Mouse (Mus musculus) megakaryocyte, embryonic 14.5 days (primary cell): ENCODE results near the gene Srpx2. TPM values are rescaled to one million over a fixed set of nuclear protein-coding genes. Genes with fewer than 3 reads are reported as not detected.

Experiments used
- H3K27me3 ChIP-seq: replicated peaks from 2 replicates; pipeline ENCODE3; 2012; ENCODE audit warnings: inconsistent platforms
- H3K36me3 ChIP-seq: replicated peaks from 2 replicates; pipeline ENCODE3; 2012; ENCODE audit warnings: low read length, inconsistent platforms, mixed read lengths
- H3K4me1 ChIP-seq: 2 replicates; pipeline ENCODE4 v1.6.1; 2012; ENCODE audit warnings: inconsistent platforms
- H3K4me3 ChIP-seq: replicated peaks from 2 replicates; pipeline ENCODE3; 2012; ENCODE audit warnings: moderate library complexity, mild to moderate bottlenecking, inconsistent platforms
- H3K9me3 ChIP-seq: 2 replicates; pipeline ENCODE4 v1.6.1; 2012; ENCODE audit warnings: inconsistent platforms
- FLI1 ChIP-seq: IDR thresholded peaks from 2 replicates; pipeline ENCODE4 v1.6.1; 2012; ENCODE audit warnings: low read length, inconsistent platforms, mixed read lengths
- GATA1 ChIP-seq: IDR thresholded peaks from 3 replicates; pipeline ENCODE4 v1.6.1; 2012; ENCODE audit warnings: mixed read lengths, low read length, inconsistent platforms, borderline replicate concordance
- polyA plus RNA-seq: library from polyadenylated mRNA; stranded (reverse); fragments of >175 nt; gene quantifications from 2 replicates; pipeline ENCODE4 v1.2.3, GENCODE M21; 2012; ENCODE audit warnings: low replicate concordance; ENCODE audit not compliant: insufficient read depth

The Srpx2 gene
- polyA plus RNA-seq, 1 experiment: not detected

- Histone ChIP-seq H3K36me3 (no peaks in the 10 kb centered on the region), H3K27me3 (peaks cover 12% of the 10 kb centered on the region), H3K9me3 (no peaks in the 10 kb centered on the region), H3K4me1 (peaks cover 19% of the 10 kb centered on the region), H3K4me3 (no peak overlapping the region)
- TF ChIP-seq GATA1 (no peak), FLI1 (no peak)
These were observed 23.2 kb downstream of the Srpx2 start for GRCm38 (mm10) chrX:133931302-133932013.

GRCm38 (mm10) chrX:133936605-133937225 is 28.5 kb downstream of the Srpx2 start:
- Histone ChIP-seq H3K9me3 (no peaks in the 10 kb centered on the region), H3K4me3 (no peak overlapping the region), H3K36me3 (peaks cover 3% of the 10 kb centered on the region), H3K27me3 (peaks cover 5% of the 10 kb centered on the region), H3K4me1 (peaks cover 32% of the 10 kb centered on the region)
- no peak for TF ChIP-seq FLI1
- no peak for TF ChIP-seq GATA1

GRCm38 (mm10) chrX:133939561-133939960 is 31.3 kb downstream of the Srpx2 start:
- Histone ChIP-seq H3K36me3 (peaks cover 6% of the 10 kb centered on the region), H3K27me3 (peaks cover 12% of the 10 kb centered on the region), H3K9me3 (no peaks in the 10 kb centered on the region), H3K4me1 (peaks cover 27% of the 10 kb centered on the region), H3K4me3 (no peak overlapping the region)
- no peak for TF ChIP-seq GATA1
- TF ChIP-seq FLI1: no peak

- TF ChIP-seq GATA1: no peak
- TF ChIP-seq FLI1: no peak
- Histone ChIP-seq H3K4me3 (no peak overlapping the region), H3K36me3 (peaks cover 11% of the 10 kb centered on the region), H3K27me3 (peaks cover 16% of the 10 kb centered on the region), H3K9me3 (no peaks in the 10 kb centered on the region), H3K4me1 (peaks cover 26% of the 10 kb centered on the region)
These were observed 39.2 kb downstream of the Srpx2 start for GRCm38 (mm10) chrX:133947427-133947826.

- H3K4me1 ChIP-seq: peaks cover 5% of the 10 kb centered on the region
- TF ChIP-seq GATA1: no peak
- TF ChIP-seq FLI1: no peak
- peaks cover 3% of the 10 kb centered on the region for H3K36me3 ChIP-seq
These were observed 46.4 kb downstream of the Srpx2 start for GRCm38 (mm10) chrX:133954661-133955060.

GRCm38 (mm10) chrX:133960617-133961016 is 52.4 kb downstream of the Srpx2 start:
- Histone ChIP-seq H3K27me3 (no peaks in the 10 kb centered on the region), H3K9me3 (no peaks in the 10 kb centered on the region), H3K36me3 (no peaks in the 10 kb centered on the region), H3K4me1 (0 out of 2 replicates have a peak, but pooled peaks cover 3% of the 10 kb centered on the region), H3K4me3 (no peak overlapping the region)
- no peak for TF ChIP-seq GATA1
- TF ChIP-seq FLI1: no peak

More at GRCm38 (mm10) chrX:133954661-133955060, 46.4 kb downstream of the Srpx2 start:
- Histone ChIP-seq H3K27me3 (peaks cover 3% of the 10 kb centered on the region), H3K9me3 (no peaks in the 10 kb centered on the region), H3K4me3 (no peak overlapping the region)

- H3K9me3 ChIP-seq: no peaks in the 10 kb centered on the region
- peaks cover 8% of the 10 kb centered on the region for H3K27me3 ChIP-seq
- no peak overlapping the region for H3K4me3 ChIP-seq
- H3K4me1 ChIP-seq: 0 out of 2 replicates have a peak, but pooled peaks cover 3% of the 10 kb centered on the region
- no peak for TF ChIP-seq GATA1
- TF ChIP-seq FLI1: no peak
- H3K36me3 ChIP-seq: no peaks in the 10 kb centered on the region
These were observed 56.4 kb downstream of the Srpx2 start for GRCm38 (mm10) chrX:133964615-133965014.

GRCm38 (mm10) chrX:133981231-133982002 is 73.2 kb downstream of the Srpx2 start, which contains the start of gene Sytl4:
Gene Sytl4, minus strand, starts transcription at chrX:133981812.
- no peak for TF ChIP-seq GATA1
- TF ChIP-seq FLI1: no peak
- Histone ChIP-seq H3K4me1 (no peaks in the 10 kb centered on the region), H3K4me3 (peak within 1 kb of the TSS; percentile 93), H3K9me3 (no peaks in the 10 kb centered on the region), H3K36me3 (no peaks in the 10 kb centered on the region), H3K27me3 (peaks cover 24% of the 10 kb centered on the region)

Other genes with a start within 250 kb of the Srpx2 start
- gene Pcdh19, start 219.4 kb upstream of the Srpx2 start, polyA plus RNA-seq: not detected in 2 replicates
- gene Tnmd, start 57.4 kb upstream of the Srpx2 start, polyA plus RNA-seq: not detected in 2 replicates
- gene Tspan6, start 10.0 kb upstream of the Srpx2 start, polyA plus RNA-seq: 0.97 and 1.0 TPM in 2 replicates
- gene Sytl4, start 73.4 kb downstream of the Srpx2 start, polyA plus RNA-seq: 1.9 TPM in 1 of 2 replicates, not detected in the other
- gene Cstf2, start 150.8 kb downstream of the Srpx2 start, polyA plus RNA-seq: 11.3 and 17.9 TPM in 2 replicates